Mouse (Mus musculus): ENCODE results near the gene Ak2.
A peak's percentile ranks its signal among the peaks of the same experiment; 100 is the strongest.

Gene Ak2

GRCm38 (mm10) chr4:128991500-128992008 is at the start of gene Ak2:
Ak2 (plus strand) TSS chr4:128991958.
- DNase-seq (ENCODE audit: low read depth, low spot score) = no peak

DNA sequence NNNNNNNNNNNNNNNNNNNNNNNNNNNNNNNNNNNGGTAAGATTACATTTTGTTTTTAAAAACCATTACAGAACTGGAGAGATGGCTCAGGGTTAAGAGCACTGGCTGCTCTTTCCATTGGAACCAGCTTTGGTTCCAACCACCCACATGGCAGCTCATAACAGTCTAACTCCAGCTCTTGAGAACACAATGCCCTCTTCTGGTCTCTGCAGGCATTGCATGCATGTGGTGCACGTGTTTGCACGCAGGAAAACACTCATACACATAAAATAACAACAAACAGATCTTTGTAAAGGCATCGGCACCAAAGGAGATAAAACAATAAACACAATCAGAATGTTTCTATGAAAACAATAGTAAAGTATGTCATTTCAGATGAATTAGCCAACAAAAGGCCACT is 49.4 kb upstream of the Ak2 start:
- no peak for DNase-seq (ENCODE audit: low read depth, low spot score)

DNA sequence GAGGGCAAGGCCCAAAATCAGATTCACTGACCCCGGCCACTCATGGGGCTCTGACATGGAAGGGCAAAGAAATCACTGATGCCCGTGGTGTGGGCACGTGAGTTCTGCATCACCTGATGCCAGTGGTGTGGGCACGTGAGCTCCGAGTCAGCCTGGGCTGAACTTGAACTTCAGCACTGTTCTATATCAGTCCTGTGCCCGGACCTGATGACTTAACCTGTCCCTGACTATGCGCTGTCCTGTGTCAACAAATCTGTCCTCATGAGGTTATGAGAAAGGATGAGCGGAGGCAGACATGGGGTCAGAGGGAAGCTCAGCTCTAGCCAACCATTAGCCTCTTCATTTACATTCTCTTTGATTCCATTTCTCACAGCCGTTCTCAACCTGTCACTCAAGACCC is 45.0 kb upstream of the Ak2 start:
- DNase-seq (ENCODE audit: low read depth, low spot score) = no peak

DNA sequence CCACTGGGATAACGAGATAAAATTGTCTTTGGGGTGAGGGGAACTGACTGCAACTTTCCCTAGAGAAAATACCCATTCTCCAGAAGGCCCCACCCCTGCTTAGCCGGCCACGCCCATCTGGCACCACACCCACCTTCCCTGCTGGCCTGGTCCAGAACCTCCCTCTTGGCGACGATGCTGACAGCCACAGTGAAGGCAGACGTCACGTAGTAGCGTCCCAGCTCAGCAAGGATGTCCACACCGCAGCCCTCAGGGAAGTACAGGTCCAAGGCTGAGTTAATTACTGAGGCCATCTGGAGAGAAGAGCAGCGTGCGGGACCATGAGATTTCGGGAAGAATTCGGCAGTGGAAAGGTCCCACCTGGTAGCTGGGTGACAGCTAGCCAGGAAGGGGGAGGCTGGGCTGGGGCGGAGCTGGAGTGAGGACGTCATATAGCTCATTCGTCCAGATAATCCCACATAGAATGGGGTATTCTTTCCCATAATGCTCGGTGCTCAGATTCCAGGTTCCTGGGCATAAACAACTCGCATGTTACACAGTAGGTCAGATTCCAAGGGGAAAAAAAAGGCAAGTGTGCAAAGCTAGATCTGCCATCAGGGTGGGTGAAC is 44.3 kb upstream of the Ak2 start:
- DNase-seq (ENCODE audit: low read depth, low spot score) = no peak

DNA sequence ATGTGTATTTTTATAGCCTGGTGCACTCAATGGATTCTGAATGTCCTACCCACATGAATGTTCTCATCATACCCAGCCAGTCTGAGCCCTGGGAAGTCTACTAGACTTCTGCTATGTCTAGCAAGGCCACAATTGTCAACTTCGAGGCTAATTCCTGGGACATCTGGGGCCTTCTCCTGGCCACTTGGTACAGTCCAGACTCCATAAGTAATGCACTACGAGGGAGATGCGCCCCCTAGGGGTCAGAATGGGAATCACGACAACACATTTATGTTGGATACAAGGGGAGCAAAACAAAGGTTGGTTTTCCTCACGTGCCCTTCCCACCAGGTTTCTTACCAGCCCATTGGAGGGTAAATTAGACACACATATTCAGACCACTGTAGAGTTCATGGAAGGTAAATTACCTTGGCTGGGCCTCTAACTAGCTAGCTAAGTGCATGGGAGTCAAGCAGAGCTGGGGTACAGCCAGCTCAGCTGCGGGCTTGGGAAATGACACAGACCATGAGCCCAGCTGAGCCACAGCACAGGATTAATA is 43.6 kb upstream of the Ak2 start:
- DNase-seq (ENCODE audit: low read depth, low spot score) = peak; percentile 66

GRCm38 (mm10) chr4:128949470-128950005 is 42.2 kb upstream of the Ak2 start:
- DNase-seq (ENCODE audit: low read depth, low spot score) = no peak

GRCm38 (mm10) chr4:128950461-128950860 is 41.3 kb upstream of the Ak2 start:
- DNase-seq (ENCODE audit: low read depth, low spot score) = no peak

DNA sequence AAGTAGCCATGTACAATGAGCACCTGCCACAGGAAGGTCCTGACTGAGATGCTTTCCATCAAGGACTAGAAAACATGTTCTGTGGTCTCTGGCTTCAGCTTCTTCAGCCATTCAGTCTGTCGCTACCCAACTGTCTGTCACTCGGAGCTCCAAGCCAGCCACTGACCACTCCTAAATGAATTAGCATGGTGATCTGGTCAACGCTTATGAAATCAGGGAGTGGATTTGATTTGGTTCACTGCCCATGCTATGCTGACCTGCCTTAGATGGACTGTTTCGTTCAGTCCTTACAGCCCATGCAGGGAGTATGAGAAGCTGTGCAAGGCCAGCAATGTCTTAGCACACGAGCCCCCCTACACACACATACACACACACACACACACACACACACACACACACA is 37.9 kb upstream of the Ak2 start:
- DNase-seq (ENCODE audit: low read depth, low spot score) = no peak

GRCm38 (mm10) chr4:128957155-128957911 is 34.4 kb upstream of the Ak2 start:
- peak; percentile 72 for DNase-seq (ENCODE audit: low read depth, low spot score)

GRCm38 (mm10) chr4:128958156-128958555 is 33.6 kb upstream of the Ak2 start:
- DNase-seq (ENCODE audit: low read depth, low spot score) = no peak

- DNase-seq (ENCODE audit: low read depth, low spot score) = no peak
These were observed 32.9 kb upstream of the Ak2 start for GRCm38 (mm10) chr4:128958849-128959248.

DNA sequence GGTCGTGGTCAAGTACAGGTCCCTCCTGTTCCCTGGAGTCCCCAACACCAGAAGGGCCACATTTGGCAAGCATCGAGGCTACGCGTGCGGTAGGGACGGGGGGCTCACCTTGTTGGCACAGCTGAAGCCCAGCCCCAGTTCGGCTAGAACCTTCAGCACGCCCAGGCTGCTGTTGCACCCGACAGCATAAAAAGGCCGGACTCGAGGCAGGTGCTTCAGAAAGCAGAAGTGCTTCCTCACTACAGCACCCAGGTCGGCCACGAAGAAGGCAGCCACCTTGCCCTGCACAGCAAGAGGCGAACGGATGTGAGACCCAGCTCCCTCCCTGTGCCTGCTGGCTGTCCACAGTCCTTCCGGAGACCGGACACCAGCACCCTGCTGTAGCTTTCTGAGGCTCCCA is 32.1 kb upstream of the Ak2 start:
- no peak for DNase-seq (ENCODE audit: low read depth, low spot score)

DNA sequence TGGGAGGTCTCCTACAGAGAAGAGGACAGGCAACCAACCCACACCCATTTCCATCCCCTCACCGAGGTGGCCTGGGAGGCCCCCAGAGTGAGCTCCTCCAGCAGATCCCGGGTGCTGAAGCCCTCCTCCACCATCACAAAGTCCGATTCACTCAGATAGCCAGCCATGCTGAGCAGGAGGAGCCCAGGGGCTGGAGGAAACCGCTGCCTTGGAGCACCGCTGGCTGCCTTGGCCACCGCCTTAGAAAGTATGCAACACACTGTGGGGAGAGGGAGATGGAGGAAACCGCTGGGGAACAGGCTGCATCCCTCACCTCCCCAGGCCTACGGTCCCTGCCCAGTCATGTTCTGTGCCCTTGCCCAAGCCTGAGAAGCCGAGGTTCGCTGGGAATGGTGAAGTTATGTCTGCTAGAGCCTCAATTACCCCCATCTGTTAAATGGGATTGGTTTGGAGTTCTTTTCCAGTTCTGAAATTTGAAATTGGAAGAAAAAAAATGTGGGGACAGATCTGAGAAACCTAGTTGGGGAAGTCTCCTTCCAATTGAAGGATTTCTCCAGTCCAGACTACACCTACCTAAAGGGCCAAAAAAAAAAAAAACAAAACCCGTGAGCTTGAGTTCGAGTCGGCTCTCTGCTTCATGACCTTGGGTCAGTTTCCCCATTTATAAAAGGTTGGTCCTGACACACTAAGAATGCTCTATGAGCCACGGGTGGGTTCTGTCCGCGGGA is 30.3 kb upstream of the Ak2 start:
- DNase-seq (ENCODE audit: low read depth, low spot score) = no peak

DNA sequence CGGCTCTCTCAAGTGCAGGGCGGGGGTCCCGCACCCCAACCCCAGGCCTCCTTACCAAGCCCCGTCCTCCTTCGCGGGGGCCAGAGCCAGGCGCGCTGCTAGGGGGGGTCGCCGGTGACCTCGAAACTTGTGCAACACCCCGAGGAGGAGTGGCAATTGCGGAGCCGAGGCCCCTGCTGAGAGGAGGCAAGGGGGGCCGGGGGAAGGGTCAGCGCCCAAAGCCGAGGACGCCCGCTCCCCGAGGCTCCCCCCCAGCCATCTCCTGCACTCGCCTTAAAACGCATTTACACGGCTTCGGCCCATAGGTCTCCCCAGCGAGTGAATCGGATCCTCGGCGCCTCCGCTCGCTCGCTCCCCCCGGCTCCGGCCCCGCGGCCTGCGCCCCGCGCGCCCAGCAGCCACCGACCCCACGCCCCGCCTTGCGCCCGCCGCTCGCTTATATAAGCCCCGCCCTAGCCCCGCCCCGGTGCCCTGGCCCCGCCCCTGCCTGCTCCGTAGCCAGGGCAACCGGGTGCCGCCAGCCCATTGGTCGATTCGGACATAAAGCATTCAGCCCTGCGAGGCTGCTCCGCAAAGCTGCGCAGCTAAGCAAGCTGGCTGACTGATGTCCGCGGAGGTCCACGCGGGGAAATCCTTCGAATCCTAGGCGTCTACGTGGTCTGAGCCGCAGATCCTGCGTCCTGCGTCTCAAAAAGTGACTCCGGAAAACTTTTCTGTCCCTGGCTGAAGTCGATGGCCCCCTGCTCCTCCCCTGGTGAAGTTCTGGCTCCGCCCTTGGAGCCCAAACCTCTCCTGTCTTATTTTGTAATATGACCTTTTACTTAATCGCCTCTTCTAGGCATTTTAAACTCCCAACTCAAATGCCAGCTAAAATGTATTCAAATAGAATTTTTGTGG is 29.5 kb upstream of the Ak2 start, which contains the start of gene Azin2:
Gene Azin2, minus strand, starts transcription at position 414 of the 897 bp plus-strand sequence.
- DNase-seq (ENCODE audit: low read depth, low spot score) = peak; percentile 94

DNA sequence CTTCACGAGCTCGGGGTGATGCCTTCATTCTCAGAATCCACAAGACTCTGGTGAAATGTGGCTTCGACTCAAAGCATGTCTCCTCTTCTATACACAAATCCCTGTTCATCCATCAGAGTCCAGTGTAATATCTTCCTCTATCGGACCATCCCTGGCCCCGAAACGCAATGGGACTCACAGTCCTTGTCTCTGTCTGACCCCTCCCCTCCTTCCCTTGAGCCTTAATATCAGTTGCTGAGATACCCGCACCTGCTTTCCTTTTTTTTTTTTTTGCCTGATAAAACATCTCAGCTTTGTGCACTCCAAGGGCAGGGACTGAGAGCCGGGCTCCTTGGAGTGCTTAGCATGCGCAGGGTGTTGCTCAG is 28.9 kb upstream of the Ak2 start:
- no peak for DNase-seq (ENCODE audit: low read depth, low spot score)

- no peak for DNase-seq (ENCODE audit: low read depth, low spot score)
These were observed 25.0 kb upstream of the Ak2 start for GRCm38 (mm10) chr4:128966751-128967150.

DNA sequence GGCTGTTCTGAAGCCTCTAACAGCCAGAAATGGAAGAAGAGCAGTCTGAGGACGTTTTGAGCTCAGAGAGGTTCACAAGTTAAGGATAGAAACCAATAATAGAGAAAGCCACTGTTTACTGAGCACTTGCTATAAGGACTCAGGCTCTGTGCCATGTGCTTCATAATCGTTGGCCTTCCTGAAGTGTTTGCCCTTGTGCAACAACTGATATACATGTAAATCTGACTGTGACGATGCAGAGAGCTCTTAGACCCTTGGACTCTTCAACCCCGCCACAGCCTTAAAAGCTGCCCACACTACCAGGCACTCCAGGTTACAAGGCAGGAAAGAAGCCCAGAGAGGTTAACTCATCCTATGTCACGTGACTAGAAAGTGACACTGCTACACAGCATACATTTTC is 22.7 kb upstream of the Ak2 start:
- no peak for DNase-seq (ENCODE audit: low read depth, low spot score)

DNA sequence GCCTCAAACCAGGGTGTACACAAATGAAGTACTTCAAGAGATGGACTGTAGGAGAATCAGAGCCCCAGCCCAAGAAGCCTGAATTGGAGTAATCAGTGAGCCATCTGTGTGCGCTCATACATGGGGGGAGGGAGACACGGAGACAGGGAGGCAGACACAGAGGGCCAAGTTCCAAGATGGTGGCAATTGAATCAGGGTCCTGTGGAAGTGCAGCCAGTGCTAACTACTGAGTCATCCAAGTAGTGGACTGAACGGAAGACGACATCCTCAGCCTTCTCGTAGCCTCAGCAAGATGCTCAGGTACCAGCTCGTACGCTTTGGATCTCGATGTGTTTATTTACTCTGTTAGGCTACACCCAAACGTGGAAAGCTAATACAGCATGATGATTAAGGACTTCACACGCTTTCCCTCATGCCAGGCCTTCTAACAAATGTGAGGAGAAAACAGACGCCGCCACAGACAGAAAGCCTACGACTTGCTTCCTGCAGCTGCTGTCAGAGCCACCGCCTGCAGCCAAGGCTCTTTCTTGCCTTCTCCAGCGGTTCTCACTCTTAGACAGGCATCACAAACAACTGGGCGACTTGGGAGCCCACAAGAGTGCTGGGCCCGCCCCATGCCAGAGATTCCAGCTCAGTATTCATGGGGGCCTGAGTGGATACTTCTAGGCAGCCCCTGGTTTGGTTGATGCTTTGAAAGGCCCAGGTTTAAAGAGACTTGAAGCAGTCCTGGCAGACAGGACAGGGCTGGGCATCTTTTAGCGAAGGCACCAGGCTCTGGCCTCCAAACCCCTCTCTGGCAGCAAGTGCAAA is 21.9 kb upstream of the Ak2 start:
- DNase-seq (ENCODE audit: low read depth, low spot score) = no peak

DNA sequence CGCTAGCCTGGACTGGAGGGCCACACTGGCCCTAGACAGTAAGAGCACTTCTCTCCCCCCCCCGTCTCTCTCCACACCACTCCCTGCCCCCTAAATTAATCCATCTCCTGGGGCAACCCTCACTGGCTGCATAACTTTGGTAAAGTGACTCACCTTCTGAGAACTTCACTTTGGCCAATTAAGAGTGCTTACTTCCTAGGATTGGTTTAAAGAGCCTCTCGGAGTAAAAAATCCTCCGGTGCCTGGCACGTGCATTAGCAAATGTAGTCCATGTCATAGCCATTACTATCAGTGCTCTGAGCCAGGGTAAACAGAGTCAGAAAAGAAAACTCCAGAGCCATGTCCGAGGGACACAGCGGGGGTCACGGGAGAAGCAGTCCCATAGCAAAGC is 21.3 kb upstream of the Ak2 start:
- no peak for DNase-seq (ENCODE audit: low read depth, low spot score)

DNA sequence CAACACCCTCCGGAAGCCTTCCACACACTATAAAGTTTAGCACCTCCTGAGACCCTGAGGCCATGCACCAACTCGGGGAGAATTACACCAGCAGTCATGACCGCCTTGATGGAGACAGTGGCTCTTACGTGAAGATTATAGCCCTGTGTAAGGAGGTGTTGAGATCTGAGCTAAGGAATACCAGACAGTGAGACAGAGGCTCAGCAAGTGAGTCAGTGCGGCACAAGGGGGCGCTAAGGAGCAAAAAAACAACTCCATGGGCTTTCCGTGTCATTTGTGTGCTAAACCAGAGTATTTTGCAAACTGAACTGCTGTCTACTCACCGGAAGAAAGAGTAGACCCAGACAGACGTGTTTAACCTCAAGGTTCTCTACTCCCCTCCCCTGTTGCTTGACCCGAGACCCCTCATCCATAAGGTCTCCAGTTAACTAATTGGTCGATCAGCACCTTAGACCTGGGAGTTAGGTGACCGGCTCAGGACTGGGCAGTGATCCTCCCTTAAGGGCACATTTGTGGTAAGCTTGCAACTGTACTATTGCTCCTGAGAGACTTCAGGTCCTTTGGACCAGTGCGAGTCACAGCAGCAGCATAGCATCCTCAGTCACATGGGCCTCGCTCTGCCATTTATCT is 20.6 kb upstream of the Ak2 start:
- peak; percentile 82 for DNase-seq (ENCODE audit: low read depth, low spot score)

All from mesoderm, embryonic 11.5 days (tissue).